Mouse (Mus musculus) midbrain, embryonic 16.5 days (tissue): ENCODE measurements around the gene Prpf8. TPM values are rescaled to one million over a fixed set of nuclear protein-coding genes. Genes with fewer than 3 reads are reported as not detected.
A peak's percentile ranks its signal among the peaks of the same experiment; 100 is the strongest.

Source experiments
- ATAC-seq: fragments of 200-750 bp; cut with Nextera tagmentation; 2 replicates; pipeline ENCODE4 v1.8.0; 2017; ENCODE audit warnings: moderate TSS enrichment
- H3K27ac ChIP-seq: fragments of 300-500 bp; sonication (generic); 2 replicates; pipeline ENCODE4 v1.5.1; 2014; ENCODE audit warnings: mild to moderate bottlenecking, low read length, mixed read lengths
- H3K27me3 ChIP-seq: fragments of 300-500 bp; sonication (generic); 2 replicates; pipeline ENCODE4 v1.6.1; 2014; ENCODE audit warnings: low read depth, low read length, mixed read lengths; ENCODE audit not compliant: control insufficient read depth, insufficient read depth
- H3K36me3 ChIP-seq: fragments of 300-500 bp; sonication (generic); 2 replicates; pipeline ENCODE4 v1.6.1; 2014; ENCODE audit warnings: mild to moderate bottlenecking, low read length, moderate library complexity, mixed read lengths; ENCODE audit not compliant: control insufficient read depth, insufficient read depth
- H3K4me1 ChIP-seq: fragments of 300-500 bp; sonication (generic); 2 replicates; pipeline ENCODE4 v1.6.1; 2014; ENCODE audit warnings: mild to moderate bottlenecking, low read length, mixed read lengths; ENCODE audit not compliant: control insufficient read depth, insufficient read depth
- H3K4me2 ChIP-seq: fragments of 300-500 bp; sonication (generic); 2 replicates; pipeline ENCODE4 v1.6.1; 2014; ENCODE audit warnings: mild to moderate bottlenecking, low read length, mixed read lengths
- H3K4me3 ChIP-seq: fragments of 300-500 bp; sonication (generic); 2 replicates; pipeline ENCODE4 v1.5.1; 2014; ENCODE audit warnings: low read depth, mild to moderate bottlenecking, low read length, moderate library complexity, mixed read lengths
- H3K9ac ChIP-seq: fragments of 300-500 bp; sonication (generic); 2 replicates; pipeline ENCODE4 v1.6.1; 2014; ENCODE audit warnings: low read depth, low read length, mixed read lengths
- H3K9me3 ChIP-seq: fragments of 300-500 bp; sonication (generic); replicated peaks from 2 replicates; pipeline ENCODE4 v1.6.1; 2014; ENCODE audit warnings: mild to moderate bottlenecking, low read length, mixed read lengths; ENCODE audit not compliant: control insufficient read depth, poor library complexity, severe bottlenecking
- WGBS: fragments of 180-500 bp; shearing (Covaris S2); extraction: QIAGEN DNeasy Blood & Tissue Kit; methylation state at CpG from one replicate; pipeline ENCODE4 v1.1.7; 2014; 5-methylcytosine and 5-hydroxymethylcytosine counted together
- polyA plus RNA-seq: library from polyadenylated mRNA; unstranded; fragments of >200 nt; fragmentation: Nextera tagmentation; extraction: Ambion mirVana; gene quantifications from 2 replicates; pipeline ENCODE4 v1.2.1, GENCODE M21; 2015

Prpf8 gene
- polyA plus RNA-seq, 1 experiment from 2014 or later, result 42.9 TPM

GRCm38 (mm10) chr11:75522793-75523192, 36.2 kb downstream of the Prpf8 start:
- ATAC-seq, result no peak
- WGBS, result 95% methylated on average over 2 of the region's 2 CpGs

GRCm38 (mm10) chr11:75525531-75526125, 39.0 kb downstream of the Prpf8 start:
- H3K4me2 ChIP-seq, result no peak overlapping the region
- no peak overlapping the region for H3K4me3 ChIP-seq
- no peak overlapping the region for H3K9ac ChIP-seq
- no peaks in the 10 kb centered on the region for H3K27me3 ChIP-seq
- WGBS, result 85% methylated on average over 15 of the region's 15 CpGs
- no peaks in the 10 kb centered on the region for H3K9me3 ChIP-seq
- ATAC-seq, result no peak
- H3K4me1 ChIP-seq, result no peaks in the 10 kb centered on the region
- H3K36me3 ChIP-seq, result no peaks in the 10 kb centered on the region
- no peak overlapping the region for H3K27ac ChIP-seq

More at GRCm38 (mm10) chr11:75522793-75523192, 36.2 kb downstream of the Prpf8 start:
- no peaks in the 10 kb centered on the region for H3K4me1 ChIP-seq
- H3K27ac ChIP-seq, result no peak overlapping the region
- H3K27me3 ChIP-seq, result no peaks in the 10 kb centered on the region
- no peak overlapping the region for H3K4me3 ChIP-seq
- H3K9ac ChIP-seq, result no peak overlapping the region
- H3K9me3 ChIP-seq, result no peaks in the 10 kb centered on the region
- no peak overlapping the region for H3K4me2 ChIP-seq
- H3K36me3 ChIP-seq, result no peaks in the 10 kb centered on the region

GRCm38 (mm10) chr11:75526943-75527342, 40.3 kb downstream of the Prpf8 start:
- Histone ChIP-seq H3K9ac (no peak overlapping the region), H3K4me3 (no peak overlapping the region), H3K27me3 (no peaks in the 10 kb centered on the region), H3K4me2 (no peak overlapping the region), H3K36me3 (no peaks in the 10 kb centered on the region), H3K9me3 (no peaks in the 10 kb centered on the region), H3K4me1 (no peaks in the 10 kb centered on the region), H3K27ac (no peak overlapping the region)
- ATAC-seq, result no peak
- 91% methylated on average over 6 of the region's 6 CpGs for WGBS

- Histone ChIP-seq H3K27ac (peak overlapping the region; percentile 99; the same call in 1 of the 2 replicates), H3K4me2 (no peak overlapping the region), H3K27me3 (no peaks in the 10 kb centered on the region), H3K9me3 (no peaks in the 10 kb centered on the region), H3K4me1 (peaks cover 18% of the 10 kb centered on the region), H3K9ac (no peak overlapping the region), H3K36me3 (no peaks in the 10 kb centered on the region), H3K4me3 (no peak overlapping the region)
- ATAC-seq, result no peak
- WGBS, result 51% methylated on average over 4 of the region's 4 CpGs
Observed at GRCm38 (mm10) chr11:75529771-75530170, 43.2 kb downstream of the Prpf8 start.

- Histone ChIP-seq H3K27me3 (no peaks in the 10 kb centered on the region), H3K36me3 (no peaks in the 10 kb centered on the region), H3K9ac (peak overlapping the region; percentile 95), H3K4me1 (peaks cover 24% of the 10 kb centered on the region), H3K4me3 (peak overlapping the region; percentile 84), H3K4me2 (peak overlapping the region; percentile 96), H3K27ac (peak overlapping the region; percentile 99), H3K9me3 (no peaks in the 10 kb centered on the region)
- ATAC-seq, result peak; percentile 13; the same call in 1 of the 2 replicates
- 0% methylated on average over 10 of the region's 10 CpGs for WGBS
Observed at GRCm38 (mm10) chr11:75530325-75530724, 43.7 kb downstream of the Prpf8 start.

- H3K4me1 ChIP-seq, result peaks cover 29% of the 10 kb centered on the region
- H3K9ac ChIP-seq, result peak overlapping the region; percentile 95
- H3K4me3 ChIP-seq, result peak overlapping the region; percentile 84
- no peaks in the 10 kb centered on the region for H3K9me3 ChIP-seq
- no peaks in the 10 kb centered on the region for H3K27me3 ChIP-seq
- H3K36me3 ChIP-seq, result no peaks in the 10 kb centered on the region
- 0% methylated on average over 31 of the region's 31 CpGs for WGBS
- ATAC-seq, result peak; percentile 43
- H3K4me2 ChIP-seq, result peak overlapping the region; percentile 96
- H3K27ac ChIP-seq, result peak overlapping the region; percentile 99
Observed at GRCm38 (mm10) chr11:75530845-75531373, 44.3 kb downstream of the Prpf8 start.

- Histone ChIP-seq H3K4me3 (peak within 1 kb of the TSS; percentile 84), H3K4me2 (peak within 1 kb of the TSS; percentile 96), H3K9me3 (no peaks in the 10 kb centered on the region), H3K9ac (peak within 1 kb of the TSS; percentile 95), H3K27me3 (no peaks in the 10 kb centered on the region), H3K27ac (peak within 1 kb of the TSS; percentile 99), H3K4me1 (peaks cover 29% of the 10 kb centered on the region), H3K36me3 (no peaks in the 10 kb centered on the region)
- WGBS, result under 1% methylated on average over 62 of the region's 62 CpGs
- ATAC-seq, result peak; percentile 96
Observed at GRCm38 (mm10) chr11:75531469-75532242, 45.0 kb downstream of the Prpf8 start, which contains the start of gene Slc43a2. TSS of gene Slc43a2 (plus strand) at chr11:75531694.

GRCm38 (mm10) chr11:75532340-75533277, 46.0 kb downstream of the Prpf8 start:
- Histone ChIP-seq H3K27me3 (no peaks in the 10 kb centered on the region), H3K4me1 (peaks cover 29% of the 10 kb centered on the region), H3K9me3 (no peaks in the 10 kb centered on the region), H3K4me2 (peak overlapping the region; percentile 96), H3K36me3 (no peaks in the 10 kb centered on the region), H3K9ac (peak overlapping the region; percentile 95), H3K4me3 (peak overlapping the region; percentile 84), H3K27ac (peak overlapping the region; percentile 99)
- peak; percentile 22; the same call in 1 of the 2 replicates for ATAC-seq
- WGBS, result 11% methylated on average over 38 of the region's 38 CpGs
